Mouse (Mus musculus) liver, embryonic 11.5 days (tissue): Measurements from ENCODE around the gene Mcrip1. TPM values are rescaled to one million over a fixed set of nuclear protein-coding genes. Genes with fewer than 3 reads are reported as not detected.

ENCODE experiments used
- ATAC-seq: fragments of 200-750 bp; cut with Nextera tagmentation; replicated peaks from 2 replicates; pipeline ENCODE4 v1.8.0; 2017; ENCODE audit warnings: moderate number of reproducible peaks, mild to moderate bottlenecking, moderate TSS enrichment, moderate library complexity; ENCODE audit not compliant: low FRiP score
- DNase-seq: peaks from one replicate; pipeline ENCODE4 v3.0.0-alpha.2; 2017; ENCODE audit warnings: low spot score
- H3K27ac ChIP-seq: fragments of 300-500 bp; sonication (generic); 2 replicates; pipeline ENCODE4 v1.5.1; 2014; ENCODE audit warnings: mild to moderate bottlenecking, low read depth, low read length, control low read depth
- H3K27me3 ChIP-seq: fragments of 300-500 bp; sonication (generic); replicated peaks from 2 replicates; pipeline ENCODE4 v1.6.1; 2014; ENCODE audit warnings: low read length, mixed read lengths; ENCODE audit not compliant: control insufficient read depth, insufficient read depth
- H3K36me3 ChIP-seq: fragments of 300-500 bp; sonication (generic); 2 replicates; pipeline ENCODE4 v1.6.1; 2014; ENCODE audit warnings: mild to moderate bottlenecking, low read length, moderate library complexity, mixed read lengths; ENCODE audit not compliant: control insufficient read depth, insufficient read depth
- H3K4me1 ChIP-seq: fragments of 300-500 bp; sonication (generic); replicated peaks from 2 replicates; pipeline ENCODE4 v1.6.1; 2014; ENCODE audit warnings: low read length, mixed read lengths; ENCODE audit not compliant: control insufficient read depth, insufficient read depth
- H3K4me2 ChIP-seq: fragments of 300-500 bp; sonication (generic); 2 replicates; pipeline ENCODE4 v1.6.1; 2014; ENCODE audit warnings: mild to moderate bottlenecking, control low read depth, moderate library complexity
- H3K4me3 ChIP-seq: fragments of 300-500 bp; sonication (generic); 2 replicates; pipeline ENCODE4 v1.5.1; 2014; ENCODE audit warnings: low read depth, low read length, control low read depth
- H3K9ac ChIP-seq: fragments of 300-500 bp; sonication (generic); 2 replicates; pipeline ENCODE4 v1.6.1; 2014; ENCODE audit warnings: low read depth, low read length, control low read depth
- H3K9me3 ChIP-seq: fragments of 300-500 bp; sonication (generic); 2 replicates; pipeline ENCODE4 v1.6.1; 2016; ENCODE audit warnings: low read length, inconsistent platforms, mixed read lengths; ENCODE audit not compliant: control insufficient read depth
- WGBS: fragments of 180-500 bp; shearing (Covaris S2); extraction: QIAGEN DNeasy Blood & Tissue Kit; methylation state at CpG from one replicate; pipeline ENCODE4 v1.1.7; 2014; 5-methylcytosine and 5-hydroxymethylcytosine counted together
- polyA plus RNA-seq: library from polyadenylated mRNA; unstranded; fragments of >200 nt; fragmentation: Nextera tagmentation; extraction: Ambion mirVana; gene quantifications from 2 replicates; pipeline ENCODE4 v1.2.1, GENCODE M21; 2014

Gene Mcrip1
- polyA plus RNA-seq, 1 experiment from 2014 or later, result 123 TPM

DNA sequence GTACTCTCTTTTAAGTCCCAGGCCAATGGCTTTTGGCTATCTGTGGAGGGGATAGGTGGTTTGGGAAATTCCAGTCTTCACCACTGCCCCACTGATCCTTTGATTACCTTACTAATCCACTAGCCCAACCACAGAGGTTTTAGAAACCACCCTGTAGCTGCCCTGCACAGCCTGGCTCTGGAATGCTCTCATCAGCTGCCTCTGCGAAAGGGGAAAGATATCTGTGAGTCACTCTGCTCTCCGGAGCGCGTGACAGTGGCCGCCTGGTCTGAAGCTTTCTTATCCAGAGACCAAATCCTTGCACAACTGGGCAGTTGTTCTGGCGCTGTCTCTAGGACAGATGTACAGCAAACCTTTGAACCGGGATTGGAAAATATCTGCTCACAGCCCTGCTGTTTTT is 5.3 kb upstream of the Mcrip1 start:
- Histone ChIP-seq H3K4me1 (peaks cover 6% of the 10 kb centered on the region), H3K27me3 (no peaks in the 10 kb centered on the region), H3K36me3 (peaks cover 10% of the 10 kb centered on the region), H3K9me3 (no peaks in the 10 kb centered on the region), H3K4me2 (no peak overlapping the region), H3K4me3 (no peak overlapping the region), H3K9ac (no peak overlapping the region), H3K27ac (no peak overlapping the region)
- WGBS, result 60% methylated on average over 7 of the region's 7 CpGs
- DNase-seq (no peak), ATAC-seq (no peak)

DNA sequence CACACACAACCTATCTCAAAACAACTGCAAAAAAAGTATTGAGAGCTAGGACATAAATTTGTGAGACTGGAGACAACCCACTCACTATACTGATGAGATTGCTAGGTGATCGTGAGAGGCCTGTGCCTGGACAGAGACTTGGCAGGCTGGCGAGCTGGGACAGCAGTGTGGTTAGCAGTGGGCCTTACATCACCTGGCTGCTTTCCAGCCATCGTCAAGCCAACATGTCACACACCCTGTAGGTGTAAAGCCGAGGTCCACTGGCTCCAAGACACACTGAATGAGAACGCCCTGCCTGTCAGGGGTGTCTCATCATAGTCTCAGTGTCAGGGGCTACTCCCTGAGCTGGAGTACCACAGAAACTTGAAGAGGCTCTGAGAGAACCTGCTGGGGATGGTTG is 3.2 kb upstream of the Mcrip1 start:
- WGBS, result 73% methylated on average over 5 of the region's 5 CpGs
- no peak overlapping the region for H3K4me3 ChIP-seq
- H3K4me1 ChIP-seq, result peaks cover 20% of the 10 kb centered on the region
- no peaks in the 10 kb centered on the region for H3K9me3 ChIP-seq
- H3K27me3 ChIP-seq, result no peaks in the 10 kb centered on the region
- H3K4me2 ChIP-seq, result no peak overlapping the region
- DNase-seq (no peak), ATAC-seq (no peak)
- H3K27ac ChIP-seq, result no peak overlapping the region
- H3K9ac ChIP-seq, result no peak overlapping the region
- H3K36me3 ChIP-seq, result no peaks in the 10 kb centered on the region

DNA sequence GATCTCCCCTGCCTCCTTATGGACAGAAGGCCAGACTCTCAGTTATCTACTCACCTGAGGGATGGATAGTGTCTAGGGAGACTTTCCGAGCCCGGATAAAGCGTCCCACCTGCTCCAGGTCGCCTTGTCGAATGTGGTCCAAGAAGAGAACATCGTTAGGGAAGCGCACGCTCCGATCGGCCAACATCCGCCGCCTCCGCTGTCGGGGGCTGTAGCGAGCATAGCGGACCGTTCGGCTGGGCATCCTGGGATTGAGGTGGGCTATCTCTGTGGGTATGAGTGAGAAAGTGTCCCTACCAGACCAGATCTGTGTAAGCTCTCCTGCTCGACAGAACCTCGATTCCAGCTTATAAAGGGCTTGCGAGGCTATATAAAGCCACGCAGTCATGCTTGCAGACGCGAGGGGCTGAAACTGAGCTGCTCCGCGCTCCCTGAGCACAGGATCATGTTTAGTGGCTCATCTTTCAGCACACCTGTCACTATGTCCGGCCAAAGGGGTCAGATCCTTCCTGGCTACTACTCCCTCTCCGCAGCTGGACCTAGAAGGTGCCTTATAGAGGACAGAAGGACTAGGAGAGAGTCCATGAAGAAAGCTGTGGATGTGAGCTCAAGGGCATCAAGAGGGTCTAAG is 1.4 kb upstream of the Mcrip1 start, which contains the start of gene Ppp1r27:
Gene Ppp1r27 (minus strand): TSS at position 323 of the 631 bp plus-strand sequence.
- H3K27me3 ChIP-seq, result no peaks in the 10 kb centered on the region
- WGBS, result 91% methylated on average over 28 of the region's 28 CpGs
- DNase-seq (no peak), ATAC-seq (no peak)
- peaks cover 23% of the 10 kb centered on the region for H3K4me1 ChIP-seq
- peak within 1 kb of the TSS; percentile 98 for H3K27ac ChIP-seq
- H3K36me3 ChIP-seq, result no peaks in the 10 kb centered on the region
- no peaks in the 10 kb centered on the region for H3K9me3 ChIP-seq
- H3K4me2 ChIP-seq, result peak within 1 kb of the TSS; percentile 94
- peak within 1 kb of the TSS; percentile 97 for H3K9ac ChIP-seq
- peak within 1 kb of the TSS; percentile 96 for H3K4me3 ChIP-seq

DNA sequence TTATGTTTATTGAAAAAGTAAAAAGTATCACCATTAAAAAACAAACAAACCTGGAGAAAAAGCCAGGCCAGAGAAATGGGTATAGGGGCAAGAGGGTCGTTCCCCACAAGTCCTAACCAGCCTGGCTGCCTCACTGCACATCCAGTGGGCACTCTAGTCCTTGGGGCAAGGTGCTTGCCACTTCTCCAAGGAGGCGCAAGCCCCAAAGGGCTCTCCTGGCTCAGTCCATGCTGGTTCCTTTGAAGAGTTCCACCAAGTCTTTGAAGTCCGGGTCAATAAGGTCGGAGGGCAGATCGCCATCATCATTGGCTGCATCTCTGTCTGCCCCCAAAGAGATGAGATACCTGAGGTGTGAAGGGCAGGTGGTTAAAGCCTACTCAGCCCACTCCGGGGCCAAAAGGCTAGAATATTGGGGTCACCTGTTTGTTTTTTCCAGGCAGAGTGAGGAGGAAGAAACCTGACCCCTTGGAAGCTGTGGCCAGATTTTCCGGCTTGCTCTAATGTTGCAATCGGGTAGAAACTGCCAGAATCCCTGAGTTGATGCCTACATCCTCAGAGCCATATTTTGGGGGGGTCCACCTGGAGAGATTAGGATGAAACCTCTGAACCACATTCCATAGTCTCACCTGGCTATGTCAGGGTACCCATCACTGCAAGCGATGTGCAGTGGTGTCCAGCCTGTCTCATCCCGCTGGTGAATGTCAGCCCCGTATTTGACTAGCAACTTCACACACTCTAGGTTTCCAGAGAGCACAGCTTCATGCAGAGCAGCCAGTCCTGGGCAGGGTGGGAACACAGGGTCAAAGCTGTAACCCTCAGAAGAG is 671 bp upstream of the Mcrip1 start:
- no peaks in the 10 kb centered on the region for H3K36me3 ChIP-seq
- H3K4me1 ChIP-seq, result peaks cover 23% of the 10 kb centered on the region
- peak overlapping the region; percentile 97 for H3K9ac ChIP-seq
- no peaks in the 10 kb centered on the region for H3K9me3 ChIP-seq
- 64% methylated on average over 11 of the region's 11 CpGs for WGBS
- H3K4me3 ChIP-seq, result peak overlapping the region; percentile 96
- H3K4me2 ChIP-seq, result peak overlapping the region; percentile 94
- DNase-seq, result no peak
- H3K27ac ChIP-seq, result peak overlapping the region; percentile 98
- no peaks in the 10 kb centered on the region for H3K27me3 ChIP-seq
- ATAC-seq, result no peak

DNA sequence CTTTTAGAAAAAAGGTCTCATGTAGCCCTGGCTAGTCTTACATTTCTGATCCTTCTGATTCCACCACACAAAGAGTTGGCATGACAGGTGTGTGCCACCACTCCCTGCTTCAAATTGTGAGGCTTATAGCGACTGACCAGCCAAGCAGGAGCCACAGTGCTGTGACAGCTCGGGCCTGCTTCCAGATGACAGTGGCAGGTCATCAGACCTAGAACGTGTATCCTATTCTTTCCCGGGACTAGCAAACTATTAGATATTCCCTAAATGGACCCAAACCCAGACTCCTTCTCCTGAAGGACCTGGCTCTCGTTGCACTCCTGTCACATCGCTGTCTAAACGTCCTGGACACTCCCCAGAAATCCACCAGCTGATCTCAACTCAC is 750 bp downstream of the Mcrip1 start:
- 19% methylated on average over 7 of the region's 7 CpGs for WGBS
- no peaks in the 10 kb centered on the region for H3K27me3 ChIP-seq
- H3K36me3 ChIP-seq, result peaks cover 10% of the 10 kb centered on the region
- peak overlapping the region; percentile 96 for H3K4me3 ChIP-seq
- peak overlapping the region; percentile 94 for H3K4me2 ChIP-seq
- ATAC-seq, result no peak
- DNase-seq, result no peak
- no peaks in the 10 kb centered on the region for H3K9me3 ChIP-seq
- peak overlapping the region; percentile 98 for H3K27ac ChIP-seq
- peaks cover 23% of the 10 kb centered on the region for H3K4me1 ChIP-seq
- H3K9ac ChIP-seq, result peak overlapping the region; percentile 97

DNA sequence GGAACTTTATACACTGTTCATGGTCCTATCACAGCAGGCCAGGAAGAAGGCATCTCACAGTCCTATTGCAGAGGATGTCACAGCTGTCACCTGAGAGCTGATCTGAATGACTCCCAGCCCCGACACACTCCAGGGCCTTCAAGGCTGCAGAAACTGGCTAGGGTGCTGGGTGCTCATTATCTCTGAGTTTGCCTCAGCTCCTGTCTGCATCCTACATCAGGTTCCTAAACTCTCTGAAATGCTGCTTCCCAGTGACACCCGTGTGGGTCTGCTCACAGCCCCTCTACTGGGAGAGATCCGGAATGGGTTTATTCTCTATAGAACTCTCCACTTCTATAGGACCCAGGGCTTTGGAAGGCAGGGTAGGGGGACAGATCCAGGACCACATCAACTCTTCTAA is 1.3 kb downstream of the Mcrip1 start:
- H3K36me3 ChIP-seq, result peaks cover 14% of the 10 kb centered on the region
- H3K4me1 ChIP-seq, result peaks cover 23% of the 10 kb centered on the region
- ATAC-seq (no peak), DNase-seq (no peak)
- 74% methylated on average over 3 of the region's 3 CpGs for WGBS
- H3K4me3 ChIP-seq, result peak overlapping the region; percentile 96
- H3K4me2 ChIP-seq, result peak overlapping the region; percentile 94
- H3K27ac ChIP-seq, result peak overlapping the region; percentile 98; the same call in 1 of the 2 replicates
- no peaks in the 10 kb centered on the region for H3K27me3 ChIP-seq
- H3K9ac ChIP-seq, result peak overlapping the region; percentile 97
- H3K9me3 ChIP-seq, result no peaks in the 10 kb centered on the region

DNA sequence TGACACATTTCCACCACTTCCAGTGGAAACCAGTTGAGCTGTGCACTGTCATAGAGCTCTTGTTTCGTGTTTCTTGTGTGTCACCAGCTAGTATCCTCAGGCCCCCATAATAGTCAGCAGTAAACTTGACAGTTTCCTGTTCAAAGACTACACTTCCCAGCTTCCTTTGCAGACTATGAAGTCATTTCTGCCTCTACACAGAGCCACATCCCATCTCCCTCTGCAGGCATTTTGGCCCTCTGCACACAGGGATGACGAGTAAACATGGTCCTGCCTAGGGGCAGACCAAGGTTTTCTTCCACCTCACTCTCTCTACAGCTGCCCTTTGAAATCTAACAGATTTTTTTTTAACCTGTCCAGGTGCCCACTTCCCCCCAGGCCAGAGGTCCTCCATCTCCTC is 2.1 kb downstream of the Mcrip1 start:
- Histone ChIP-seq H3K4me1 (peaks cover 23% of the 10 kb centered on the region), H3K27me3 (no peaks in the 10 kb centered on the region), H3K36me3 (peaks cover 15% of the 10 kb centered on the region), H3K9me3 (no peaks in the 10 kb centered on the region), H3K9ac (no peak overlapping the region), H3K4me2 (no peak overlapping the region; the same call in 1 of the 2 replicates), H3K4me3 (no peak overlapping the region), H3K27ac (no peak overlapping the region; the same call in 1 of the 2 replicates)
- DNase-seq (no peak), ATAC-seq (no peak)
- 54% methylated on average over 2 of the region's 2 CpGs for WGBS

DNA sequence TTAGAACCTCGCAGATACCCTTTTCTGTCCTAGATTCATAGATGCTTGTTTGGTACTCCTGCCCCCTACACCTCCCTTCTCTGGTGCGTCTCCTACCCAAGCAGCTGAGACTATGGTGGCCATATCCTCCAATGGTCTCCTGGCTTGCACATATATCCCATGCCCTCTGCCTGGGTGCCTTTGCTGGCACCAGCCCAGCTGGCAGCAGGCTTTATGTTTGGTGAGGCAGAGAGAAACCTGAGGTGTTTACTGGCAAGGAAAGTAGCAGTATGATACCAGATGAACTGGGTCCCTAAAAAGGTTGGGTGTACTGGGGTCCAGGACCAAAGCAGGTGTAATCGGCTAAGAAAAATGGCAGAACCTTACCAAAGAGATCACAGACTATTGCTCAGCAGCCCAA is 3.6 kb downstream of the Mcrip1 start:
- 94% methylated on average over 3 of the region's 3 CpGs for WGBS
- H3K4me2 ChIP-seq, result no peak overlapping the region
- peaks cover 23% of the 10 kb centered on the region for H3K4me1 ChIP-seq
- H3K4me3 ChIP-seq, result no peak overlapping the region
- peaks cover 19% of the 10 kb centered on the region for H3K36me3 ChIP-seq
- ATAC-seq, result no peak
- DNase-seq, result no peak
- no peak overlapping the region for H3K9ac ChIP-seq
- H3K27me3 ChIP-seq, result no peaks in the 10 kb centered on the region
- H3K9me3 ChIP-seq, result no peaks in the 10 kb centered on the region
- no peak overlapping the region for H3K27ac ChIP-seq
